Mouse (Mus musculus): ENCODE data around the gene Cdk19. TPM values are rescaled to one million over a fixed set of nuclear protein-coding genes. Genes with fewer than 3 reads are reported as not detected.

Gene Cdk19
- polyA plus RNA-seq, 1 experiment from 2014 or later = 9.6 TPM

DNA sequence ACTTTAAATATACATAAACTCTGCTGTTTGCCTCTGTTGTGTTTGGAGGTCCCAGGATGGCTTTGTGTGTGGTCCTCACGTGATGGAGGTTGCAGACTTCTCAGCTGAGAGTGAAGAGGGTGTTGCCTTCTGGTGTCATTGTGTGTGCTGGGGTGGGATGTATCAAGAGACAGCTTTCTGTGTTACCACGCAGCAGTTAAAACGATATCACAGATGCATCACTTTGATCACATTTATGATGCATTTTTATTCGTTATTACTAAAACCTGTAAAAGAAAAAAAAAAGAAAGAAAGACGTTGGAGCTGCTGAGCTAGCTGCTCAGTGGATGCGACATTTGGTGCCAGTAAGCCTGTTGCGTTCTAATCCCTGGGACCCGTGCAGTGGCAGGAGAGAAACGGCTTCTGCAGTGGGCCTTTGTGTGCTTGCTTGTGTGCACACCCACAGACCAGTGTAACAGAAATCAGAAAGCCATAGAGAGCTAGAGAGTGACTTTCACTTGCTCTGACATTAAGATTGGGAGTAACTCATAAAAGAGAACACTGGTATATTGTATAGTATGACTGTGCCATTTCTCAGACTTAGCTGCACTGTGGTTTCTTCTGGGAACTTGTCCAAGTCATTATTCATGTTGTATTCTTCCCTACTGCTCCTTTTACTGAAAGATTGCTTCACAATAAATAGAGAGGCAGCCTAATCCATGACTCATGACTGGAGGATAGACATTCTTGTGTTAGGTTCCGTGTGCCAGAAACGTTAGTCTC lies 32.7 kb downstream of the Cdk19 start:
- ATAC-seq (ENCODE audit: low read depth) (peak; percentile 81), DNase-seq (ENCODE audit: low spot score) (peak; percentile 92)
- 34% methylated on average over 11 of the region's 11 CpGs for WGBS
- no peak overlapping the region for H3K9ac ChIP-seq (ENCODE audit: low read depth, low read length)
- H3K4me3 ChIP-seq (ENCODE audit: low read depth, low read length) = peak overlapping the region; percentile 7; the same call in 1 of the 2 replicates
- H3K27me3 ChIP-seq (replicated peaks; ENCODE audit: control insufficient read depth, insufficient read depth, low read length) = no peaks in the 10 kb centered on the region
- peak overlapping the region; percentile 82 for H3K27ac ChIP-seq (replicated peaks; ENCODE audit: low read depth, low read length)
- H3K4me2 ChIP-seq (ENCODE audit: low read depth, low read length) = peak overlapping the region; percentile 39
- H3K9me3 ChIP-seq (ENCODE audit: control insufficient read depth, low read length) = no peaks in the 10 kb centered on the region
- H3K4me1 ChIP-seq (ENCODE audit: control insufficient read depth, insufficient read depth, low read length) = peaks cover 21% of the 10 kb centered on the region
- H3K36me3 ChIP-seq (ENCODE audit: control insufficient read depth, insufficient read depth, low read length) = no peaks in the 10 kb centered on the region

DNA sequence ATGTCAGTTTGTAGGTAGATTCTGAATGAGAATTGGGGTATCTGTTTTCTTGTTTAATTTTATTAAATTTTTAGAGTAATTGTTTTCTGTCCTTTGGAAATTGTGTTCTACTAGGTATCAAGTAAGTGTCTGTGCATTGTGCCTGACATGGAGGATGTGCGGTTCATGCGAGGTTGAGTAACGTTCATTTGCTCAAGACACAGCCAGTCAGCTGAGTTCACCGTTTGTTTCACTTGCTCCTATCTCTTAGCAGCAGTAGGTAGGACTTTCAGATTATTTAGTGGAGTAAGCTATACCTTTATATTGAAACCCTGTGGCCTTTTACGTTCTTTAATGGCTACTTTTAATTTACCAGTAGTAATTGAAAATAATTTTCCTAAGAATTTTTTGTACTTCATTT lies 34.4 kb downstream of the Cdk19 start:
- Histone ChIP-seq H3K9ac (ENCODE audit: low read depth, low read length) (no peak overlapping the region), H3K4me2 (ENCODE audit: low read depth, low read length) (no peak overlapping the region), H3K4me3 (ENCODE audit: low read depth, low read length) (no peak overlapping the region), H3K27ac (replicated peaks; ENCODE audit: low read depth, low read length) (no peak overlapping the region), H3K36me3 (ENCODE audit: control insufficient read depth, insufficient read depth, low read length) (no peaks in the 10 kb centered on the region), H3K27me3 (replicated peaks; ENCODE audit: control insufficient read depth, insufficient read depth, low read length) (no peaks in the 10 kb centered on the region), H3K4me1 (ENCODE audit: control insufficient read depth, insufficient read depth, low read length) (peaks cover 15% of the 10 kb centered on the region), H3K9me3 (ENCODE audit: control insufficient read depth, low read length) (no peaks in the 10 kb centered on the region)
- WGBS = 96% methylated on average over 5 of the region's 5 CpGs
- DNase-seq (ENCODE audit: low spot score) (no peak), ATAC-seq (ENCODE audit: low read depth) (no peak)

DNA sequence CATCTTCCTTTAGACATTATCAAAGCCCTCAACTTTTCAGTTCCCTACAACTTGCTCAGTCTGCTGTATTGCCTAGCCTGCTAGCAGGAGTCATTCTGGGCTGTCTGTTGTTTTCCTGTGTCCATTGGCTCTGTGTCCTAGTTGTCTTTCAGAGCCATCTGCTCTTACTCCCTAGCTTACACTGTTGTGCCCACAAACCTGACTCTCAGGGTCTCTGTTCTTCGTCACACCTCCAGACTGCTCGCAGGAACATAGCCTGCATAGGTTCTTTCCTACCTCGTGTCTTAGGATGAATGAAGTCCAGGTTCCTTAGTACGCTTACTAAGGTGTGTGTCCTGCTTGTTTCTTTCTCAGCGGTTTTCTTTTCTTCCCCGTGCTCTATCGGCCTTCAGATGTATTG lies 35.5 kb downstream of the Cdk19 start:
- H3K4me1 ChIP-seq (ENCODE audit: control insufficient read depth, insufficient read depth, low read length) = peaks cover 18% of the 10 kb centered on the region
- no peak overlapping the region for H3K4me2 ChIP-seq (ENCODE audit: low read depth, low read length)
- 88% methylated on average over 7 of the region's 7 CpGs for WGBS
- H3K27me3 ChIP-seq (replicated peaks; ENCODE audit: control insufficient read depth, insufficient read depth, low read length) = no peaks in the 10 kb centered on the region
- no peaks in the 10 kb centered on the region for H3K36me3 ChIP-seq (ENCODE audit: control insufficient read depth, insufficient read depth, low read length)
- H3K27ac ChIP-seq (replicated peaks; ENCODE audit: low read depth, low read length) = no peak overlapping the region
- H3K4me3 ChIP-seq (ENCODE audit: low read depth, low read length) = no peak overlapping the region
- H3K9ac ChIP-seq (ENCODE audit: low read depth, low read length) = no peak overlapping the region
- DNase-seq (ENCODE audit: low spot score) (no peak), ATAC-seq (ENCODE audit: low read depth) (no peak)
- H3K9me3 ChIP-seq (ENCODE audit: control insufficient read depth, low read length) = no peaks in the 10 kb centered on the region

DNA sequence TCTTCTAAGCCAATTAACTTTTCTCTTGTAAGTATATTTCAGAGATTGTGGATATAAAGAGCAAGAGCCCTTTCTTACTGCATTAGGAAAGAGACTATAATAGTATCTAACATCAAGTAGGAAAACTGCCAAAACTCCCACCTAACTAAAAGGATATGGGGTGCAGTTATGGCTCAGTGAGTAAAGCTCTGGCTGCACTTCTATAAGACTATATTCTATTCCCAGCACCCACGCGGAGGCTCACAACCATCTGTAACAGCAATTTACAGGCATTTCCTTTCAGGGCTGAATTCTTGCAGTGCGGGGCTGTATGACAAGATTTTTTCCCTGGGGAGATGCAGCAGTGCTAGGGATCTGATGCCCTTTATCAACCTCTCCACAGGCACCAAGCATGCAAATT lies 36.9 kb downstream of the Cdk19 start:
- Histone ChIP-seq H3K36me3 (ENCODE audit: control insufficient read depth, insufficient read depth, low read length) (no peaks in the 10 kb centered on the region), H3K9me3 (ENCODE audit: control insufficient read depth, low read length) (no peaks in the 10 kb centered on the region), H3K27ac (replicated peaks; ENCODE audit: low read depth, low read length) (no peak overlapping the region), H3K9ac (ENCODE audit: low read depth, low read length) (no peak overlapping the region), H3K4me2 (ENCODE audit: low read depth, low read length) (no peak overlapping the region), H3K4me3 (ENCODE audit: low read depth, low read length) (no peak overlapping the region), H3K4me1 (ENCODE audit: control insufficient read depth, insufficient read depth, low read length) (peaks cover 21% of the 10 kb centered on the region), H3K27me3 (replicated peaks; ENCODE audit: control insufficient read depth, insufficient read depth, low read length) (no peaks in the 10 kb centered on the region)
- DNase-seq (ENCODE audit: low spot score) = no peak
- 58% methylated on average over 3 of the region's 3 CpGs for WGBS
- ATAC-seq (ENCODE audit: low read depth) = no peak

DNA sequence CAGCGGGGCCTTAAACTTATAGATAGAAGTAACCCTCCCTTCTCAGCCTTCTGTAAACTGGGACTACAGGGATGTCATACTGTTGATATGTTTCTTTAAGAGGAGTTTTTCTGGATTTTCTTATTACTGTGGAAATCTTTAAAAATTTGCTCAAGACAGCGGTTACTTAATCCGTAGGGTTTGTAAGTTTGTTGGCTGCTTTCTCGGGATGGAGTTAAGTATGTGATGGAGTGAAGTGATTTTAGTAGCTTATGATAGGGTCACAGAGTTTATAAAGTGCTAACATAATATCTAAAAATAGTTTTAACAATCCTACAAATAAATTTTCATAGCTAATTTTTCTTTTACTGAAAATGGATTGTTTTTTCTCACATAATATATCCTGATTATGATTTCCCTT lies 38.9 kb downstream of the Cdk19 start:
- Histone ChIP-seq H3K4me3 (ENCODE audit: low read depth, low read length) (no peak overlapping the region), H3K4me1 (ENCODE audit: control insufficient read depth, insufficient read depth, low read length) (peaks cover 9% of the 10 kb centered on the region; the same call in 1 of the 2 replicates), H3K9me3 (ENCODE audit: control insufficient read depth, low read length) (no peaks in the 10 kb centered on the region), H3K27me3 (replicated peaks; ENCODE audit: control insufficient read depth, insufficient read depth, low read length) (no peaks in the 10 kb centered on the region), H3K27ac (replicated peaks; ENCODE audit: low read depth, low read length) (0 out of 2 replicates have a peak overlapping the region, but pooled peaks have one; percentile 15), H3K36me3 (ENCODE audit: control insufficient read depth, insufficient read depth, low read length) (no peaks in the 10 kb centered on the region), H3K9ac (ENCODE audit: low read depth, low read length) (no peak overlapping the region), H3K4me2 (ENCODE audit: low read depth, low read length) (no peak overlapping the region)
- no peak for DNase-seq (ENCODE audit: low spot score)
- WGBS = 75% methylated on average over 4 of the region's 4 CpGs
- ATAC-seq (ENCODE audit: low read depth) = no peak

DNA sequence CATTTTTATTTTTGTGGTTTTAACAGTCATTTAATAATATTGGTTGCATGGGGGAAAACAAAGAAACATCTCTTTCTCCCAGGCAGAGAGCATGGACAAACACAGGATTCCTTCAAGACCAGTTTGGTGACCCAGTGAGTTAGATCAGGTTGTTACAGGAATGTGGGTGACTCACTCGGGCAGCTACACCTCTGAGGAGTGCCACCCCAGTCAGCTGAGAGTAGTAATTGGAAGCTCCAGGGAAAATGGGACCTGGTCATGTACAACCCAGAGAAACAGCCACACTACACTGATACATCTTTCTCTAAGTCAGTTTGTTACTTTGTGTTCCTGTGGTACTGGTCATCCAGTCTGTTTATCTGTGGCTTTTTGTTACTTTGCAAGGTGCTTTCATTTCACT lies 40.3 kb downstream of the Cdk19 start:
- H3K9me3 ChIP-seq (ENCODE audit: control insufficient read depth, low read length) = no peaks in the 10 kb centered on the region
- no peaks in the 10 kb centered on the region for H3K27me3 ChIP-seq (replicated peaks; ENCODE audit: control insufficient read depth, insufficient read depth, low read length)
- DNase-seq (ENCODE audit: low spot score) (no peak), ATAC-seq (ENCODE audit: low read depth) (no peak)
- WGBS = 29% methylated on average over 1 of the region's 1 CpGs
- no peaks in the 10 kb centered on the region for H3K36me3 ChIP-seq (ENCODE audit: control insufficient read depth, insufficient read depth, low read length)
- peaks cover 9% of the 10 kb centered on the region; the same call in 1 of the 2 replicates for H3K4me1 ChIP-seq (ENCODE audit: control insufficient read depth, insufficient read depth, low read length)
- H3K4me2 ChIP-seq (ENCODE audit: low read depth, low read length) = no peak overlapping the region
- H3K27ac ChIP-seq (replicated peaks; ENCODE audit: low read depth, low read length) = no peak overlapping the region
- H3K9ac ChIP-seq (ENCODE audit: low read depth, low read length) = no peak overlapping the region
- H3K4me3 ChIP-seq (ENCODE audit: low read depth, low read length) = no peak overlapping the region

DNA sequence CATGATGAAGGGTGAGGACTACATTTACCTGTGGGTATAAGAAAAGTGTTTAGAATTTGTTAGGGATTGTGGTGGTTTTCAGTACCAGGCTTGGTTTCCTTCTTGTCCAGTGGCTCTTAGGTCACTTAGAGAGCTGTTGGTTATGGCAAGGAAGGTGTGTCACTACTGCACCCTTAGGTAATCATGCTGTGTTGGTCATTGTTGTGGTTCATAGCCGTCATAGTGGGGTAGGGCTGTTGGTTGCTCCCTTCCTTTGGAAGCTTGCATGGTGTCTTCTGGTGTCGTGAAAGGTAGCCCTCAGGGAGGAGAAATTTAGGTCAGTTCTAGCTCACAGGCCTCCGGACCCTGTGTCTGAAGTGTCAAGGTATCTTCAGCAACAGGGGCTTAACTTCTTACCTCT lies 46.0 kb downstream of the Cdk19 start:
- no peak overlapping the region for H3K4me3 ChIP-seq (ENCODE audit: low read depth, low read length)
- no peaks in the 10 kb centered on the region for H3K27me3 ChIP-seq (replicated peaks; ENCODE audit: control insufficient read depth, insufficient read depth, low read length)
- no peak overlapping the region for H3K9ac ChIP-seq (ENCODE audit: low read depth, low read length)
- H3K4me2 ChIP-seq (ENCODE audit: low read depth, low read length) = no peak overlapping the region
- ATAC-seq (ENCODE audit: low read depth) (no peak), DNase-seq (ENCODE audit: low spot score) (no peak)
- no peak overlapping the region for H3K27ac ChIP-seq (replicated peaks; ENCODE audit: low read depth, low read length)
- WGBS = 89% methylated on average over 3 of the region's 3 CpGs
- no peaks in the 10 kb centered on the region for H3K9me3 ChIP-seq (ENCODE audit: control insufficient read depth, low read length)
- H3K4me1 ChIP-seq (ENCODE audit: control insufficient read depth, insufficient read depth, low read length) = no peaks in the 10 kb centered on the region
- 0 out of 2 replicates have a peak, but pooled peaks cover 4% of the 10 kb centered on the region for H3K36me3 ChIP-seq (ENCODE audit: control insufficient read depth, insufficient read depth, low read length)

DNA sequence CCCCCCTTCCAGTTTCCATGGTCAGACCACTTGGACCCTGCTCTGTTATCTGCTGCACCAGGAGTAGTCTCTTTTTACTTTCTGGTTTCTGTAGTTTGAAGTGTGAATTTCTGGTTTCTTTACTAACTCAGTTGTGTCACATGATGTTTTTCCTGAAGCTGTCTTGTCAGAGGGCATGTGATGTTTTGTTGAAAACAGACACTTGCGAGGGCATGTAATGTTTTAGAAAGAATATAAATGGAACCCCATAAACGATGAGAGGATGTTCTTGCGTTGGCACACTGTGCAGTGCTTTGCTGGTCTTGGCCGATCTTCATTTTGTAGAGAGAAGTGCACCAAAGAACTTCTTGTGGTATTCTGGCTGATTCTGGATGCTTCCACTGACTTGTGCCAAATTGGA lies 46.8 kb downstream of the Cdk19 start:
- 91% methylated on average over 4 of the region's 4 CpGs for WGBS
- DNase-seq (ENCODE audit: low spot score) = no peak

More for the DNA sequence above, 46.8 kb downstream of the Cdk19 start:
- Histone ChIP-seq H3K4me3 (ENCODE audit: low read depth, low read length) (no peak overlapping the region), H3K9me3 (ENCODE audit: control insufficient read depth, low read length) (no peaks in the 10 kb centered on the region), H3K27me3 (replicated peaks; ENCODE audit: control insufficient read depth, insufficient read depth, low read length) (no peaks in the 10 kb centered on the region), H3K4me1 (ENCODE audit: control insufficient read depth, insufficient read depth, low read length) (no peaks in the 10 kb centered on the region), H3K9ac (ENCODE audit: low read depth, low read length) (no peak overlapping the region), H3K27ac (replicated peaks; ENCODE audit: low read depth, low read length) (no peak overlapping the region), H3K36me3 (ENCODE audit: control insufficient read depth, insufficient read depth, low read length) (0 out of 2 replicates have a peak, but pooled peaks cover 4% of the 10 kb centered on the region), H3K4me2 (ENCODE audit: low read depth, low read length) (no peak overlapping the region)
- no peak for ATAC-seq (ENCODE audit: low read depth)

Data from embryonic facial prominence, embryonic 14.5 days (tissue).